Mouse (Mus musculus): Measurements from ENCODE around the gene Odf2. TPM values are rescaled to one million over a fixed set of nuclear protein-coding genes. Genes with fewer than 3 reads are reported as not detected.

Gene Odf2
- 241 and 257 TPM in 2 replicates for polyA plus RNA-seq (2011; ENCODE audit: insufficient read depth, insufficient read length, low read depth, missing spikeins)

DNA sequence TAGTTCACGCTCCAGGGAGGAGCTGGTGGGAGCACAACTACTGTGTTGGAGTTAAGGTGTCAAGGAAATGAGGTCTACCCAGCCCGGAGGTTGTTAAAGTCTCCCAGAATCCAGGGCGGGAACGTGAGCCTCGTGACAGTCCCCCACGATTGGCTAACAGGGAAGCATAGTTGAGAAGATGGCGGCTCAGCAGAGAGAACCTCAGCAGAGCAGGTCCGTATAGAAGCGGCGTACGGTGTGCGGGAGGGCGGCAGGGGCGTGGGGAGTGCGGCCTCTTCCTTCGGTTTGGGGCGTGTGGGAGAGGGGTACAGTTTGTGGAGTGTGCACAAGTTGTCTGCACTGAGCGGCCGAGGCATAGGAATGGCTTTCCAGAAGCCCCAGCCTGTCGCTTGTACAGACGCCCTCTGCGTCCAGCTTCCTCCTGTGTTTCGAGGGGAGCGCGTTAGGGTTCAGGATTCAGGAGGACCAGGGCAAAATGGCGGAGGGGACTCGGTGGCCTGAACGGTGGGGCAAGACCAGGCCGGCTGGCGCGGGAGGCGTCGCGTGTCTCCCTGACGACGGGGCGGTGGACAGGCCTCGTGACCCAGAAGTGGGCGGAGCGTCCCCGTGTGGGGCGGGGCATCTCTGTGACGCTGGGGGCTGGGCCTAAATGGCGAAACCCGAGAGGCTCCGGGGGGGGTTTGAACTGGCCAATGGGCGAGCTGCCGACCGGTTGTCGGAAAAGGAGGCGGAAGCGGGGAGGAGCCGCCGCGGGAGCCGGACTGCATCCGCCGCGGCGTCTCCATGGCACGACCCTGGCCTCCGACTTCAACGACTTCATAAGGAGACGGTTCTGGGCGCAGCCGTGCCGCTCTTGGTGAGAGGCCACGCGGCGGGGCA, at the start of gene Odf2:
Gene Odf2, plus strand, starts transcription at position 156 of the 879 bp plus-strand sequence.
- Histone ChIP-seq H3K27ac (ENCODE audit: insufficient read depth, low read length) (peak within 1 kb of the TSS; percentile 30), H3K36me3 (ENCODE audit: control insufficient read depth, insufficient read depth, low read length, poor library complexity, severe bottlenecking) (peaks cover 22% of the 10 kb centered on the region), H3K9me3 (replicated peaks; ENCODE audit: control insufficient read depth, insufficient read depth, low read length, poor library complexity, severe bottlenecking) (no peaks in the 10 kb centered on the region), H3K27me3 (ENCODE audit: control insufficient read depth, insufficient read depth, low read length, poor library complexity, severe bottlenecking) (no peaks in the 10 kb centered on the region), H3K9ac (ENCODE audit: low read depth, poor library complexity, severe bottlenecking) (peak within 1 kb of the TSS; percentile 96), H3K4me1 (ENCODE audit: control insufficient read depth, insufficient read depth, low read length) (no peaks in the 10 kb centered on the region), H3K4me3 (ENCODE audit: low read depth, low read length) (peak within 1 kb of the TSS; percentile 86)
- TF ChIP-seq EP300 (IDR thresholded peaks at IDR 0.05; ENCODE audit: insufficient read depth, low read depth, low read length) = no peak
- TF ChIP-seq POLR2A (IDR thresholded peaks at IDR 0.05; ENCODE audit: insufficient read depth, low read length) = peak; percentile 42
- no peak for TF ChIP-seq CTCF (IDR thresholded peaks at IDR 0.05; ENCODE audit: low read depth, low read length)

DNA sequence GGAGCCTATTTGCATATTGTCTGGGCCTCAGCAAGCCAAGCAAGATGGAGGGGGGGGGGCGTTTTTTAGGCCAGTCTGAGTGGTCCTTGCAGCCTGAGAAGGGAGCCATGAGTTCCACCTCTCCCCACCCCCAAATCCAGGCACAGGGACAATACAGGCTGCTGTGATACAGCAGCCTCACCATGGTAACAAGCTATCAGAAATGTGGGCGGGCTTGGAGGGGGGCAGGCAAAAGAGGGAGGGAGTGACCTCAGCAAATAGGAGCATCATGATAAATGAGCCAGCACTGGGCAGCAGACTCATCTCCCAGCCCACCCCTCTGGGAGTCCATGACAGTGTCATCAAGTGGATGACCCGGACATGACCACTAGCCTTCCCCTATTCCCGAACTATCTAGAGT, 49.6 kb upstream of the Odf2 start:
- Histone ChIP-seq H3K27ac (ENCODE audit: insufficient read depth, low read length) (no peak overlapping the region), H3K36me3 (ENCODE audit: control insufficient read depth, insufficient read depth, low read length, poor library complexity, severe bottlenecking) (no peaks in the 10 kb centered on the region; the same call in 1 of the 2 replicates), H3K27me3 (ENCODE audit: control insufficient read depth, insufficient read depth, low read length, poor library complexity, severe bottlenecking) (no peaks in the 10 kb centered on the region), H3K4me3 (ENCODE audit: low read depth, low read length) (no peak overlapping the region), H3K9ac (ENCODE audit: low read depth, poor library complexity, severe bottlenecking) (no peak overlapping the region), H3K4me1 (ENCODE audit: control insufficient read depth, insufficient read depth, low read length) (peaks cover 7% of the 10 kb centered on the region), H3K9me3 (replicated peaks; ENCODE audit: control insufficient read depth, insufficient read depth, low read length, poor library complexity, severe bottlenecking) (no peaks in the 10 kb centered on the region)
- TF ChIP-seq CTCF (IDR thresholded peaks at IDR 0.05; ENCODE audit: low read depth, low read length) (no peak), POLR2A (IDR thresholded peaks at IDR 0.05; ENCODE audit: insufficient read depth, low read length) (no peak), EP300 (IDR thresholded peaks at IDR 0.05; ENCODE audit: insufficient read depth, low read depth, low read length) (no peak)

DNA sequence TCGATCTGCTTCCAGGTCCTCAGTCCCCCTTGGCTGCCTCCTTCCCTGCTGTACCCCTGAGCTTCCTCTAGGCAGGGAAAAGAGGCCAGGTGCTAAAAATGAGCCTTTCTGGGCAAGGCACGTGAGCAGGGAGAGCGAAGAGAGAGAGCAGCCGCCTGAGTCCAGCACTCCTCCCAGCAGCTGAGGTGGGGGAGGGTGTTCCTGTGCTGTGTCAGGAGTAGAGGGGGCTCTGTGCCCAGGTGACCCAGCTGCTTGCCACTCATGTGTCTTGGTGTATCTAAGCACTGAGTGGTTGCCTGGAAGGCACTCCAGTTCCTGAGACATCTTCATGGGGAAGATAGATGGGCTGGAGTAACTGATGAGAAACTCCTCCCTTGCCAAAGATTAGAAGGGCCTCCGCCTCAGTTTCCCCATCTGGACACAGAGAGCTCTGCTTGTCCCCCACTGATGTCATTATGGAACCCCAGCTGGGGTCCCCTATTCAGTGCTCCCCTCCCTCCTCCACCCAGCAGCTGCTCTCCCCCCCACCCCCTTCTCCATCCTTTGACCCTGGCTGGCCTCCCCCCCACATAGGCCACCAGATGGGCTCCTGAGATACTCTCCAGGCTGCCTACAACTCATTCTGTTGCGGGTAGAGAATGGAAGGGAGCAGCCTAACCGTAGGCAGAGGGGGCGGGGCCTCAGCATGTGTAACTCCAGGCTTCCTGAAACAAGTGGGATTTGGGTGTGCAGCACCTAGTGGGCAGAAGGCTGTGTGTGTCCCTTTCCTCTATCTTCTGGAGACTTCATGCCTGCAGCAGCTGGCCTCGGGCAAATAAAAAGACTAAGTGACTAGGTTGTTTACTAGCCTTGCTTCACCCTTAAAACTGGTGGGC, 45.6 kb upstream of the Odf2 start:
- no peak overlapping the region for H3K4me3 ChIP-seq (ENCODE audit: low read depth, low read length)
- no peaks in the 10 kb centered on the region; the same call in 1 of the 2 replicates for H3K36me3 ChIP-seq (ENCODE audit: control insufficient read depth, insufficient read depth, low read length, poor library complexity, severe bottlenecking)
- no peaks in the 10 kb centered on the region; the same call in 1 of the 2 replicates for H3K27me3 ChIP-seq (ENCODE audit: control insufficient read depth, insufficient read depth, low read length, poor library complexity, severe bottlenecking)
- peaks cover 3% of the 10 kb centered on the region for H3K4me1 ChIP-seq (ENCODE audit: control insufficient read depth, insufficient read depth, low read length)
- H3K27ac ChIP-seq (ENCODE audit: insufficient read depth, low read length) = no peak overlapping the region
- no peaks in the 10 kb centered on the region for H3K9me3 ChIP-seq (replicated peaks; ENCODE audit: control insufficient read depth, insufficient read depth, low read length, poor library complexity, severe bottlenecking)
- H3K9ac ChIP-seq (ENCODE audit: low read depth, poor library complexity, severe bottlenecking) = no peak overlapping the region
- no peak for TF ChIP-seq CTCF (IDR thresholded peaks at IDR 0.05; ENCODE audit: low read depth, low read length)
- no peak for TF ChIP-seq POLR2A (IDR thresholded peaks at IDR 0.05; ENCODE audit: insufficient read depth, low read length)
- no peak for TF ChIP-seq EP300 (IDR thresholded peaks at IDR 0.05; ENCODE audit: insufficient read depth, low read depth, low read length)

DNA sequence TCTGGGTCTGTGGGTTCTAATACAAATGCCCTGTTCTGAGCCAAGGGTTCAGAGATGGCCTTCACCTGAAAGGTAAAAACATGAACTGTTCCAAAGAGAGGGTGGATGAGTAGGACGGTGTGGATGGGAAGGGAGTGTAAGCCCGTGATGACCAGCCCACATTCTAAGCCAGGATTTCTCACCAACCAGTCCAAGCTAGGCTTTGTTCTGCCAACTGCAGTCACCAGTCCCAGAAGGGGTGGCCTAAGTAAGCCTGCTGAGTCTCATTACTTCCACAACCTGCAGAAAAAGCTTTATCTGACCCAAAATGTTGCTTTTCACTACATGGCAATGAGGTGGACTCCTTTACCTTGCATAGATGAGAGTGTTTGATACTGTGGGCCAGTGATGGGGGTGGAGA, 44.9 kb upstream of the Odf2 start:
- Histone ChIP-seq H3K4me1 (ENCODE audit: control insufficient read depth, insufficient read depth, low read length) (peaks cover 3% of the 10 kb centered on the region), H3K36me3 (ENCODE audit: control insufficient read depth, insufficient read depth, low read length, poor library complexity, severe bottlenecking) (no peaks in the 10 kb centered on the region; the same call in 1 of the 2 replicates), H3K9me3 (replicated peaks; ENCODE audit: control insufficient read depth, insufficient read depth, low read length, poor library complexity, severe bottlenecking) (no peaks in the 10 kb centered on the region), H3K9ac (ENCODE audit: low read depth, poor library complexity, severe bottlenecking) (no peak overlapping the region), H3K4me3 (ENCODE audit: low read depth, low read length) (no peak overlapping the region), H3K27ac (ENCODE audit: insufficient read depth, low read length) (no peak overlapping the region), H3K27me3 (ENCODE audit: control insufficient read depth, insufficient read depth, low read length, poor library complexity, severe bottlenecking) (no peaks in the 10 kb centered on the region; the same call in 1 of the 2 replicates)
- TF ChIP-seq EP300 (IDR thresholded peaks at IDR 0.05; ENCODE audit: insufficient read depth, low read depth, low read length) (no peak), CTCF (IDR thresholded peaks at IDR 0.05; ENCODE audit: low read depth, low read length) (no peak), POLR2A (IDR thresholded peaks at IDR 0.05; ENCODE audit: insufficient read depth, low read length) (no peak)

DNA sequence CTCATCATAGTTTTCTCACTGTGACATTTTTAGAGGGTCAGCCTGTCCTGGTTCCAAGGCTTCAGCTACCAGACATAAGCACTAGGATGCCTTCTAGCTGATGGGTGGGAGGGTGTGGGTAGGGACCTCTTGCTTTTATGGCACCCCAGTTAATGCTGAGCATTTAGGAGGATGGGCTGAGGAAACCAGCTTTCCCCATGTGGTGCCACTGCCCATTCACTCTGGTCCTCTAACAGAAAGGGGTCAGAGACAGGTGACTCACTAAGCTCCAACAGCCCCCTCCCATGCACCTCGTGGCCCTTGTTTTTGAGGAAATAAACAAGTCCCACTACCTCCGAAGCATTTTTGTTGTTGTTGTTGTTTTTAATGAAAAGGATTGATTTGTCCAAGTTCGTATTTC, 44.4 kb upstream of the Odf2 start:
- no peaks in the 10 kb centered on the region for H3K9me3 ChIP-seq (replicated peaks; ENCODE audit: control insufficient read depth, insufficient read depth, low read length, poor library complexity, severe bottlenecking)
- TF ChIP-seq POLR2A (IDR thresholded peaks at IDR 0.05; ENCODE audit: insufficient read depth, low read length) (no peak), CTCF (IDR thresholded peaks at IDR 0.05; ENCODE audit: low read depth, low read length) (no peak), EP300 (IDR thresholded peaks at IDR 0.05; ENCODE audit: insufficient read depth, low read depth, low read length) (no peak)
- H3K27ac ChIP-seq (ENCODE audit: insufficient read depth, low read length) = no peak overlapping the region
- H3K4me1 ChIP-seq (ENCODE audit: control insufficient read depth, insufficient read depth, low read length) = no peaks in the 10 kb centered on the region
- no peak overlapping the region for H3K4me3 ChIP-seq (ENCODE audit: low read depth, low read length)
- no peak overlapping the region for H3K9ac ChIP-seq (ENCODE audit: low read depth, poor library complexity, severe bottlenecking)
- H3K36me3 ChIP-seq (ENCODE audit: control insufficient read depth, insufficient read depth, low read length, poor library complexity, severe bottlenecking) = no peaks in the 10 kb centered on the region; the same call in 1 of the 2 replicates
- H3K27me3 ChIP-seq (ENCODE audit: control insufficient read depth, insufficient read depth, low read length, poor library complexity, severe bottlenecking) = no peaks in the 10 kb centered on the region; the same call in 1 of the 2 replicates

Data from ES-Bruce4 (cell line).